Mouse (Mus musculus) MEL (cell line): ENCODE data around the gene Senp1.

ENCODE experiments used
- ELF1 ChIP-seq: IDR thresholded peaks from 2 replicates; pipeline ENCODE4 v1.6.1; 2014; ENCODE audit warnings: low read depth, mild to moderate bottlenecking, inconsistent platforms, low read length, improper control_type of control experiment, moderate library complexity
- EP300 ChIP-seq, 2 experiments: IDR thresholded peaks; 2 replicates each; pipeline ENCODE4 v1.6.1; 2011; ENCODE audit warnings: improper control_type of control experiment in 2 of 2, low read length in 2 of 2, low read depth in 1 of 2, mild to moderate bottlenecking in 1 of 2
- GATA1 ChIP-seq: IDR thresholded peaks from 2 replicates; pipeline ENCODE4 v1.6.1; 2011; ENCODE audit warnings: low read depth, low read length, improper control_type of control experiment
- JUND ChIP-seq: IDR thresholded peaks from 2 replicates; pipeline ENCODE4 v1.6.1; 2011; ENCODE audit warnings: low read depth, mild to moderate bottlenecking, improper control_type of control experiment, low read length
- MYC ChIP-seq: IDR thresholded peaks from 2 replicates; pipeline ENCODE4 v1.6.1; 2011; ENCODE audit warnings: low read depth, mild to moderate bottlenecking, low read length, improper control_type of control experiment, moderate library complexity
- POLR2A ChIP-seq, 2 experiments: IDR thresholded peaks; 2 replicates each; pipeline ENCODE4 v1.6.1; 2011 to 2012; ENCODE audit warnings: low read length in 2 of 2, mild to moderate bottlenecking in 2 of 2, control low read depth in 1 of 2, improper control_type of control experiment in 1 of 2, low read depth in 1 of 2, moderate library complexity in 1 of 2; ENCODE audit not compliant: control insufficient read depth in 1 of 2, insufficient read depth in 1 of 2, poor library complexity in 1 of 2
- POLR2AphosphoS2 ChIP-seq: IDR thresholded peaks from 2 replicates; pipeline ENCODE4 v1.6.1; 2011; ENCODE audit warnings: low read length, improper control_type of control experiment
- SMC3 ChIP-seq: IDR thresholded peaks from 2 replicates; pipeline ENCODE4 v1.6.1; 2011; ENCODE audit warnings: low read depth, low read length, improper control_type of control experiment
- TAL1 ChIP-seq: IDR thresholded peaks from 2 replicates; pipeline ENCODE4 v1.6.1; 2012; ENCODE audit warnings: mild to moderate bottlenecking, inconsistent platforms, low read length, moderate library complexity, mixed read lengths
- TBP ChIP-seq: IDR thresholded peaks from 2 replicates; pipeline ENCODE4 v1.8.0; 2011; ENCODE audit warnings: low read depth, low read length, improper control_type of control experiment
- TCF12 ChIP-seq: IDR thresholded peaks from 2 replicates; pipeline ENCODE4 v1.6.1; 2014; ENCODE audit warnings: low read depth, mild to moderate bottlenecking, inconsistent platforms, low read length, improper control_type of control experiment, moderate library complexity
- USF1 ChIP-seq: IDR thresholded peaks from 2 replicates; pipeline ENCODE4 v1.6.1; 2014; ENCODE audit warnings: low read depth, mild to moderate bottlenecking, inconsistent platforms, low read length, improper control_type of control experiment, moderate library complexity
- ZKSCAN1 ChIP-seq: IDR thresholded peaks from 2 replicates; pipeline ENCODE4 v1.6.1; 2012; ENCODE audit warnings: low read depth, mild to moderate bottlenecking, inconsistent platforms, low read length, improper control_type of control experiment, moderate library complexity

- TF ChIP-seq USF1 = no peak
- no peak for TF ChIP-seq POLR2AphosphoS2
- no peak for TF ChIP-seq GATA1
- TF ChIP-seq TBP = no peak
- no peak for TF ChIP-seq TCF12
- no peak for TF ChIP-seq JUND
- TF ChIP-seq EP300 (IDR thresholded peaks at IDR 0.05; ENCODE audit: low read depth in 1 of 2, low read length in 2 of 2) = no peak
- no peak for TF ChIP-seq ZKSCAN1
- TF ChIP-seq POLR2A (IDR thresholded peaks at IDR 0.05; ENCODE audit: control insufficient read depth in 1 of 2, insufficient read depth in 1 of 2, low read depth in 1 of 2, low read length in 2 of 2, poor library complexity in 1 of 2) = no peak; a peak in 1 of 4 replicates
- no peak for TF ChIP-seq SMC3
- no peak for TF ChIP-seq ELF1
- no peak for TF ChIP-seq MYC
- TF ChIP-seq TAL1 = no peak
Measured at GRCm38 (mm10) chr15:98070376-98070775, 23.2 kb downstream of the Senp1 start.
